Mouse (Mus musculus) adipocyte (in vitro differentiated cells): ENCODE results near the gene Npm1.

ENCODE experiments used
- DNase-seq: peaks from one replicate; pipeline ENCODE4 v3.0.0-alpha.2; 2016; ENCODE audit warnings: low spot score

The Npm1 gene

GRCm38 (mm10) chr11:33180701-33181116, 17.7 kb upstream of the Npm1 start:
- DNase-seq = no peak

GRCm38 (mm10) chr11:33179802-33180201, 16.8 kb upstream of the Npm1 start:
- no peak for DNase-seq

GRCm38 (mm10) chr11:33176525-33177245, 13.7 kb upstream of the Npm1 start:
- peak; percentile 42 for DNase-seq

- DNase-seq = no peak
Measured at GRCm38 (mm10) chr11:33175768-33176167, 12.8 kb upstream of the Npm1 start.

GRCm38 (mm10) chr11:33170489-33170888, 7.5 kb upstream of the Npm1 start:
- peak; percentile 53 for DNase-seq

- peak; percentile 73 for DNase-seq
Measured at GRCm38 (mm10) chr11:33162211-33162997, 602 bp downstream of the Npm1 start.

- no peak for DNase-seq
Measured at GRCm38 (mm10) chr11:33159741-33160140, 3.3 kb downstream of the Npm1 start.

- DNase-seq = no peak
Measured at GRCm38 (mm10) chr11:33157453-33158196, 5.4 kb downstream of the Npm1 start.

GRCm38 (mm10) chr11:33156436-33157015, 6.5 kb downstream of the Npm1 start:
- no peak for DNase-seq

GRCm38 (mm10) chr11:33154459-33154858, 8.5 kb downstream of the Npm1 start:
- no peak for DNase-seq

GRCm38 (mm10) chr11:33152997-33153396, 10.0 kb downstream of the Npm1 start:
- DNase-seq = no peak

- no peak for DNase-seq
Measured at GRCm38 (mm10) chr11:33151780-33152145, 11.2 kb downstream of the Npm1 start.

GRCm38 (mm10) chr11:33151128-33151779, 11.8 kb downstream of the Npm1 start:
- DNase-seq = no peak

GRCm38 (mm10) chr11:33150364-33150763, 12.6 kb downstream of the Npm1 start:
- no peak for DNase-seq

- DNase-seq = no peak
Measured at GRCm38 (mm10) chr11:33149453-33149852, 13.6 kb downstream of the Npm1 start.

- DNase-seq = no peak
Measured at GRCm38 (mm10) chr11:33149088-33149436, 13.9 kb downstream of the Npm1 start.

GRCm38 (mm10) chr11:33148338-33149087, 14.5 kb downstream of the Npm1 start:
- peak; percentile 86 for DNase-seq

GRCm38 (mm10) chr11:33147572-33148337, 15.3 kb downstream of the Npm1 start:
- DNase-seq = no peak

- DNase-seq = no peak
Measured at GRCm38 (mm10) chr11:33147171-33147571, 15.8 kb downstream of the Npm1 start, which contains the start of gene Fgf18. Gene Fgf18, minus strand, starts transcription at chr11:33147400.

GRCm38 (mm10) chr11:33146651-33147131, 16.3 kb downstream of the Npm1 start:
- DNase-seq = no peak
